Mouse (Mus musculus) left cerebral cortex, postnatal 4 days (tissue): ENCODE measurements around the gene Steap3. TPM values are rescaled to one million over a fixed set of nuclear protein-coding genes. Genes with fewer than 3 reads are reported as not detected.

Source experiments
- DNase-seq: peaks from one replicate; pipeline ENCODE4 v3.0.0-alpha.2; 2022
- intact Hi-C: fragments of 180-260 bp; cut with DNase I; formaldehyde crosslinking; loops from one replicate; pipeline ENCODE4 v1.15.1; 2025
- total RNA-seq, 2 experiments: library from RNA; stranded (reverse); gene quantifications; 2 replicates each; pipeline ENCODE4 v1.2.3; 2021

Gene Steap3
- total RNA-seq, 2 experiments from 2014 or later = 4.2 to 6.1 TPM

- DNase-seq = no peak
- intact Hi-C loops = no loop called here
These were observed 67.7 kb downstream of the Steap3 start for GRCm38 (mm10) chr1:120204834-120205233.

- DNase-seq = no peak
- intact Hi-C loops = no loop called here
These were observed 68.7 kb downstream of the Steap3 start for GRCm38 (mm10) chr1:120203836-120204235.

- intact Hi-C loops = no loop called here
- no peak for DNase-seq
These were observed 70.0 kb downstream of the Steap3 start for GRCm38 (mm10) chr1:120202542-120202941.

- no peak for DNase-seq
- intact Hi-C loops = no loop called here
These were observed 73.6 kb downstream of the Steap3 start for GRCm38 (mm10) chr1:120198942-120199341.

- DNase-seq = no peak
These were observed 74.4 kb downstream of the Steap3 start for GRCm38 (mm10) chr1:120198151-120198550.

GRCm38 (mm10) chr1:120197189-120197588, 75.3 kb downstream of the Steap3 start:
- DNase-seq = peak; percentile 82
- intact Hi-C loops = loop anchor here (2.0 kb wide), 1 partner anchor 352 kb away; no protein-coding TSS in a partner anchor

More at GRCm38 (mm10) chr1:120198151-120198550, 74.4 kb downstream of the Steap3 start:
- intact Hi-C loops = no loop called here

GRCm38 (mm10) chr1:120196724-120197123, 75.8 kb downstream of the Steap3 start:
- DNase-seq = no peak
- intact Hi-C loops = loop anchor here (2.0 kb wide), 1 partner anchor 352 kb away; no protein-coding TSS in a partner anchor

- intact Hi-C loops = loop anchor here (2.0 kb wide), 1 partner anchor 353 kb away; no protein-coding TSS in a partner anchor
- peak; percentile 38 for DNase-seq
These were observed 76.6 kb downstream of the Steap3 start for GRCm38 (mm10) chr1:120195947-120196346.

GRCm38 (mm10) chr1:120193586-120193985, 78.9 kb downstream of the Steap3 start:
- intact Hi-C loops = no loop called here
- no peak for DNase-seq

GRCm38 (mm10) chr1:120192321-120192720, 80.2 kb downstream of the Steap3 start:
- DNase-seq = no peak
- intact Hi-C loops = no loop called here

GRCm38 (mm10) chr1:120190946-120191345, 81.6 kb downstream of the Steap3 start:
- intact Hi-C loops = no loop called here
- no peak for DNase-seq

- intact Hi-C loops = no loop called here
- DNase-seq = no peak
These were observed 82.2 kb downstream of the Steap3 start for GRCm38 (mm10) chr1:120190300-120190699.

GRCm38 (mm10) chr1:120189206-120189605, 83.3 kb downstream of the Steap3 start:
- no peak for DNase-seq
- intact Hi-C loops = no loop called here

GRCm38 (mm10) chr1:120187059-120187458, 85.4 kb downstream of the Steap3 start:
- intact Hi-C loops = no loop called here
- DNase-seq = no peak

GRCm38 (mm10) chr1:120186655-120187054, 85.8 kb downstream of the Steap3 start:
- DNase-seq = no peak
- intact Hi-C loops = no loop called here

GRCm38 (mm10) chr1:120186204-120186603, 86.3 kb downstream of the Steap3 start:
- DNase-seq = no peak
- intact Hi-C loops = no loop called here

GRCm38 (mm10) chr1:120177141-120177540, 95.4 kb downstream of the Steap3 start:
- no peak for DNase-seq
- intact Hi-C loops = no loop called here

- intact Hi-C loops = no loop called here
These were observed 96.2 kb downstream of the Steap3 start for GRCm38 (mm10) chr1:120176313-120176712.

GRCm38 (mm10) chr1:120174991-120175390, 97.5 kb downstream of the Steap3 start:
- intact Hi-C loops = no loop called here
- DNase-seq = no peak

More at GRCm38 (mm10) chr1:120176313-120176712, 96.2 kb downstream of the Steap3 start:
- DNase-seq = no peak

GRCm38 (mm10) chr1:120171819-120172521, 100.5 kb downstream of the Steap3 start:
- intact Hi-C loops = loop anchor here (2.0 kb wide), 1 partner anchor 377 kb away; no protein-coding TSS in a partner anchor
- DNase-seq = no peak

GRCm38 (mm10) chr1:120170307-120170706, 102.2 kb downstream of the Steap3 start:
- DNase-seq = no peak
- intact Hi-C loops = loop anchor here (2.0 kb wide), 1 partner anchor 378 kb away; no protein-coding TSS in a partner anchor

- intact Hi-C loops = no loop called here
- no peak for DNase-seq
These were observed 103.8 kb downstream of the Steap3 start for GRCm38 (mm10) chr1:120168674-120169073.
